Mouse (Mus musculus) G1E (cell line): ENCODE data around the gene Dlgap1.

Experiments used
- CTCF ChIP-seq: IDR thresholded peaks from 2 replicates; pipeline ENCODE4 v1.5.1; 2012; ENCODE audit warnings: low read depth, low read length, inconsistent platforms, mixed read lengths
- TAL1 ChIP-seq: conservative IDR thresholded peaks from 2 replicates; pipeline ENCODE4 v1.6.1; 2012; ENCODE audit warnings: low read depth, low read length, inconsistent platforms, mixed read lengths

- no peak for TF ChIP-seq TAL1
- TF ChIP-seq CTCF: no peak
Measured at GRCm38 (mm10) chr17:70765337-70765736, 796.5 kb downstream of the Dlgap1 start.
